Mouse (Mus musculus): ENCODE measurements around the gene Tmem80. TPM values are rescaled to one million over a fixed set of nuclear protein-coding genes. Genes with fewer than 3 reads are reported as not detected.

Tmem80 gene
- polyA plus RNA-seq, 1 experiment from 2014 or later, result 32.6 TPM

DNA sequence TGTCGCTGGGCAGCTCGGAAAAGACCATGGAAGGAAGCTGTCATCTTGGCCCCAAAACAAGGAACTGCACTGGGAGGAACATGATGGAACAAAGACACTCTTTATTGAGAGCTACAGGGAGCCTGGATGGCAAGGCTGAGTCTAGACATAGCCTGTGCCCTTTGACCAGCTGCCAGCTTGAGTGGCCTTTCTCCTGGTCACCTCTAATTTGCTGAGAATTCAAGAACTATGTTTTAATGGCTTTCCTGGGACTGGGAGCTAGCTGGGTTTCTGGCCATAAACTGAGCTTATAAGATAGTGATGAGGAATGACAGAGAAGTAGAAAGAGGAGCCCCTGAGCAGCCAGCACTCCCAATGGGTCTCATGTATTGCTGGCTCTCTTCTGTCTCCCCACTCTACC, 15.7 kb downstream of the Tmem80 start:
- Histone ChIP-seq H3K9ac (no peak overlapping the region), H3K4me3 (replicated peaks; ENCODE audit: low read length) (no peak overlapping the region), H3K4me1 (replicated peaks; ENCODE audit: control insufficient read depth, insufficient read depth, low read length) (peaks cover 3% of the 10 kb centered on the region; the same call in 1 of the 2 replicates), H3K9me3 (ENCODE audit: control insufficient read depth, low read length) (no peaks in the 10 kb centered on the region), H3K27ac (no peak overlapping the region), H3K36me3 (replicated peaks; ENCODE audit: control insufficient read depth, insufficient read depth) (no peaks in the 10 kb centered on the region), H3K4me2 (replicated peaks) (no peak overlapping the region), H3K27me3 (ENCODE audit: control insufficient read depth, insufficient read depth, low read length) (0 out of 2 replicates have a peak, but pooled peaks cover 3% of the 10 kb centered on the region)
- no peak for ATAC-seq (ENCODE audit: low FRiP score)
- 67% methylated on average over 2 of the region's 2 CpGs for WGBS
- DNase-seq (ENCODE audit: low spot score), result no peak

DNA sequence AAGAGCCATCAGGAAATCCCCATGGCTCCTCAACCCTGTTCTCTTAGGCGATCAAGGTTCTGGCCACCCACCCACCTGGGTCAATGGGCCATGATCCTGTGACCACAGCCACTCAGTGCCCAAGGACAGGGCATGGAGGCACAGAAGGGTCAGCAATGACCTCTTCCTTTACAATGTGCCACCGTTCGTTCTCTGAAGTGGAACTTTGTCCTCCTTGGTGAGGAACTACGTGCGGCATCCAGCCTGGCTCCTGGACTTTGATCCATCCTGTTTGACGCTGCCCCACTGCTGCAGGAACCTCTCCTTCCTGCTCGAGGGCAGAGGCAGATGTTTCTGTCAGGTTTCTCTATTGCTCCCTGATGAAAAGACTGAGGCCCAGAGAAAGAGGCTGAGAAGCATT, 16.2 kb downstream of the Tmem80 start:
- no peak overlapping the region for H3K4me2 ChIP-seq (replicated peaks)

DNA sequence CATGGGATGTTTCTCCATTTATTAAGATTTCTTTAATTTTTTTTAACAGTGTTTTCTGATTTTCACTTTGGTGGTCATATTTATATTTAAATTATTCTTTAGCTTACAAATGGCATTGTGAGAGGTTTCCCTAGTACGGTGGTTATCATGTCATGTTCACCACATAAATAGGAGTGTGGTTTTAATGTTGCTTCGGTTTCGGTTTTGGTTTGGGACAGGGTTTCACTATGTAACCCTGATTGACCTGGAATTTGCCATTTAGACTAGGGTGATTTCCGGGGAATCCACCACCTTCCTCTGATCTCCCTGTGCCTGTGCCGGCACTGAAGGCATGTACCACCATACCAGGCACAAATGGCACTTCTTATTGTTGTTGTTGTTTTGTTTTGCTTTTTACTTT, 17.2 kb downstream of the Tmem80 start:
- no peaks in the 10 kb centered on the region for H3K4me1 ChIP-seq (replicated peaks; ENCODE audit: control insufficient read depth, insufficient read depth, low read length)
- H3K27ac ChIP-seq, result no peak overlapping the region
- no peak overlapping the region for H3K4me3 ChIP-seq (replicated peaks; ENCODE audit: low read length)
- no peak overlapping the region for H3K4me2 ChIP-seq (replicated peaks)
- H3K9me3 ChIP-seq (ENCODE audit: control insufficient read depth, low read length), result no peaks in the 10 kb centered on the region
- H3K9ac ChIP-seq, result no peak overlapping the region
- no peak for ATAC-seq (ENCODE audit: low FRiP score)
- no peaks in the 10 kb centered on the region for H3K27me3 ChIP-seq (ENCODE audit: control insufficient read depth, insufficient read depth, low read length)
- WGBS, result 94% methylated on average over 5 of the region's 5 CpGs
- H3K36me3 ChIP-seq (replicated peaks; ENCODE audit: control insufficient read depth, insufficient read depth), result no peaks in the 10 kb centered on the region
- no peak for DNase-seq (ENCODE audit: low spot score)

More for the DNA sequence above, 16.2 kb downstream of the Tmem80 start:
- Histone ChIP-seq H3K4me3 (replicated peaks; ENCODE audit: low read length) (no peak overlapping the region), H3K27ac (no peak overlapping the region), H3K4me1 (replicated peaks; ENCODE audit: control insufficient read depth, insufficient read depth, low read length) (no peaks in the 10 kb centered on the region; the same call in 1 of the 2 replicates), H3K9me3 (ENCODE audit: control insufficient read depth, low read length) (no peaks in the 10 kb centered on the region), H3K36me3 (replicated peaks; ENCODE audit: control insufficient read depth, insufficient read depth) (no peaks in the 10 kb centered on the region), H3K27me3 (ENCODE audit: control insufficient read depth, insufficient read depth, low read length) (no peaks in the 10 kb centered on the region), H3K9ac (no peak overlapping the region)
- DNase-seq (ENCODE audit: low spot score) (no peak), ATAC-seq (ENCODE audit: low FRiP score) (no peak)
- 76% methylated on average over 7 of the region's 7 CpGs for WGBS

DNA sequence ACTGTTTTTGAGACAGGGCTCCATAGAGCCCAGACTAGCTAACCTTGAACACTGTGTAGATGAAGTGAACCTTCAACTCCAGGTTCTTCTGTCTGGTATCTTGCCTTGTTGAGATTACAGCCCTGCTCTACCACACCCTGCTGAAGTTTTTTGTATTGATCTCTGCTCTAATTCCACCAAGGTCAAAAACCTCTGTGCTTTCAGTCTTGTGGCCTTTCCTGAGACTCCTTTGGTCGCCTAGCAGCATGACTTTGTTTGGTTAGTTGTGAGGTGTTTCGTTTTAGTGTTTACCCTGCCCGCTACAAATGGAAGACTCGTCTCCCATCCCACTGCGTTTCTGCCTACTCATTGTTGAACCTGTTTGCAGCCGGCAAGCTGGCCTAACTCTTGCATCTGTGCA, 23.5 kb downstream of the Tmem80 start:
- ATAC-seq (ENCODE audit: low FRiP score) (no peak), DNase-seq (ENCODE audit: low spot score) (no peak)
- WGBS, result 82% methylated on average over 6 of the region's 6 CpGs
- Histone ChIP-seq H3K27me3 (ENCODE audit: control insufficient read depth, insufficient read depth, low read length) (no peaks in the 10 kb centered on the region), H3K9me3 (ENCODE audit: control insufficient read depth, low read length) (no peaks in the 10 kb centered on the region), H3K4me1 (replicated peaks; ENCODE audit: control insufficient read depth, insufficient read depth, low read length) (peaks cover 8% of the 10 kb centered on the region; the same call in 1 of the 2 replicates), H3K4me3 (replicated peaks; ENCODE audit: low read length) (no peak overlapping the region), H3K4me2 (replicated peaks) (no peak overlapping the region), H3K36me3 (replicated peaks; ENCODE audit: control insufficient read depth, insufficient read depth) (no peaks in the 10 kb centered on the region), H3K27ac (no peak overlapping the region), H3K9ac (no peak overlapping the region)

DNA sequence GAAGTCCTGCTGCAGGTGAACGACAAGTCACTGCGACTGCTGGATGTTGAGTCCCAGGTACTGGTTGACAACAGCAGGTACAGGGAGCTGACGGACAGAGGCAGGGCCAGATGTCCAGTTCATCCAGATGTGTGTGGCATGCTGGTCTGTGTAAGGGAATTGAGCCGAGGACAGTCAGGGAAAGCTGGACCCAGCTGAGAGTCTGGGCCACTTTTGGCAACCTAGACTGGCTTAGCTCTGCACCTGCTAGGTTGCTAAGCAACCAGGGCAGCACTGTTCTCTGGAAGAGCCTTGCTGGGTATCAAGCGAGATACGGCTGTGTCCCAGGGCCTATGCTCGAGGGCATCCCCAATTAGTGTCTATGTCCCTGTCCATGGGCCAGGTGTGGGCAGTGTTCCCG, 27.5 kb downstream of the Tmem80 start:
- no peaks in the 10 kb centered on the region for H3K9me3 ChIP-seq (ENCODE audit: control insufficient read depth, low read length)
- no peak overlapping the region for H3K4me3 ChIP-seq (replicated peaks; ENCODE audit: low read length)
- no peak for ATAC-seq (ENCODE audit: low FRiP score)
- H3K36me3 ChIP-seq (replicated peaks; ENCODE audit: control insufficient read depth, insufficient read depth), result no peaks in the 10 kb centered on the region
- WGBS, result 74% methylated on average over 8 of the region's 8 CpGs
- H3K9ac ChIP-seq, result no peak overlapping the region
- no peaks in the 10 kb centered on the region for H3K27me3 ChIP-seq (ENCODE audit: control insufficient read depth, insufficient read depth, low read length)
- no peak overlapping the region for H3K27ac ChIP-seq
- DNase-seq (ENCODE audit: low spot score), result no peak
- H3K4me2 ChIP-seq (replicated peaks), result no peak overlapping the region
- H3K4me1 ChIP-seq (replicated peaks; ENCODE audit: control insufficient read depth, insufficient read depth, low read length), result peaks cover 8% of the 10 kb centered on the region; the same call in 1 of the 2 replicates

DNA sequence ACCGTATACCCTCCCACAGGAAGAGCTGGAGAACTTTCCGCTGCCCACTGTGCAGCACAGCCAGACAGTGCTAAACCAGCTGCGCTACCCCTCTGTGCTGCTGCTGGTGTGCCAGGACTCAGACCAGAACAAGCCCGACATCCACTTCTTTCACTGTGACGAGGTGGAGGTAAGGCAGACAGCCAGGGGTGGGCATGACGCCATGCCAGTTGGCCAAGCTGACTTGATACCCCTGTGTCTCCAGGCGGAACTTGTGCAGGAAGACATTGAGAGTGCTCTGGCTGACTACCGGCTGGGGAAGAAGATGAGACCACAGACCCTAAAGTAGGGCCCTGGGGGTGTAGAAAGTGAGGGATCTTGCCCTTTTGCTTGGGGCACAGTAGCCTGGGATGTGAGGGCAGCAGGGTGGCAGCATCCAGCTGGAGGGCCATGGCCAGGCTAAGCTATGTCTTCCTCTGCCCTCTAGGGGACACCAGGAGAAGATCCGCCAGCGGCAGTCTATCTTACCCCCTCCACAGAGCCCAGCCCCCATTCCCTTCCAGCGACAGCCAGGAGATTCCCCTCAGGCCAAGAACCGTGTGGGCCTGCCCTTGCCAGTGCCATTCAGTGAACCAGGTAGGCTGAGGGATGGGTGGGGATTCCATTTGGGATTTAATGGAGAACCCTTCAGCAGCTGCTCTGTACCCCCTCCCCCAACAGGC, 28.2 kb downstream of the Tmem80 start:
- H3K27me3 ChIP-seq (ENCODE audit: control insufficient read depth, insufficient read depth, low read length), result no peaks in the 10 kb centered on the region
- 54% methylated on average over 12 of the region's 12 CpGs for WGBS
- H3K9ac ChIP-seq, result no peak overlapping the region
- H3K9me3 ChIP-seq (ENCODE audit: control insufficient read depth, low read length), result no peaks in the 10 kb centered on the region
- peaks cover 8% of the 10 kb centered on the region; the same call in 1 of the 2 replicates for H3K4me1 ChIP-seq (replicated peaks; ENCODE audit: control insufficient read depth, insufficient read depth, low read length)
- no peak overlapping the region for H3K4me2 ChIP-seq (replicated peaks)
- no peak for DNase-seq (ENCODE audit: low spot score)
- peak overlapping the region; percentile 20; the same call in 1 of the 2 replicates for H3K27ac ChIP-seq
- ATAC-seq (ENCODE audit: low FRiP score), result no peak
- H3K4me3 ChIP-seq (replicated peaks; ENCODE audit: low read length), result no peak overlapping the region
- H3K36me3 ChIP-seq (replicated peaks; ENCODE audit: control insufficient read depth, insufficient read depth), result no peaks in the 10 kb centered on the region

DNA sequence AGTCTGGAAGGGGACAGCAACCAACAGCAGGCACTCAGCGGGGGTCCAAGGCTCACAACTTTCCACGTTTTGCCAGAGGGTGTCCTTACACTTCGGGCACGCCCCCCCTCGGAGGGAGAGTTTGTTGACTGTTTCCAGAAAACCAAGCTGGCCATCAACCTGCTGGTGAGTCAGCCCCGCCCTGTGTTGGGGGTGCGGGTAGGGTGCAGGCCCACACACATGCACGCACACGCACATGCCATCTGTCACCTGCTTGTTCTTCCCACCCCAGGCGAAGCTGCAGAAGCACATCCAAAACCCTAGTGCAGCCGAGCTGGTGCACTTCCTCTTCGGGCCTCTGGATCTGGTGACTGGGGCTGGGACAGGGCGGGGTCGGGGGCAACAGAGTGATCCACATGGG, 29.4 kb downstream of the Tmem80 start:
- Histone ChIP-seq H3K36me3 (replicated peaks; ENCODE audit: control insufficient read depth, insufficient read depth) (no peaks in the 10 kb centered on the region), H3K9ac (no peak overlapping the region), H3K4me3 (replicated peaks; ENCODE audit: low read length) (no peak overlapping the region), H3K27me3 (ENCODE audit: control insufficient read depth, insufficient read depth, low read length) (peaks cover 11% of the 10 kb centered on the region; the same call in 1 of the 2 replicates), H3K9me3 (ENCODE audit: control insufficient read depth, low read length) (no peaks in the 10 kb centered on the region), H3K4me2 (replicated peaks) (no peak overlapping the region), H3K27ac (no peak overlapping the region), H3K4me1 (replicated peaks; ENCODE audit: control insufficient read depth, insufficient read depth, low read length) (peaks cover 8% of the 10 kb centered on the region; the same call in 1 of the 2 replicates)
- no peak for DNase-seq (ENCODE audit: low spot score)
- WGBS, result 74% methylated on average over 14 of the region's 14 CpGs
- ATAC-seq (ENCODE audit: low FRiP score), result no peak

DNA sequence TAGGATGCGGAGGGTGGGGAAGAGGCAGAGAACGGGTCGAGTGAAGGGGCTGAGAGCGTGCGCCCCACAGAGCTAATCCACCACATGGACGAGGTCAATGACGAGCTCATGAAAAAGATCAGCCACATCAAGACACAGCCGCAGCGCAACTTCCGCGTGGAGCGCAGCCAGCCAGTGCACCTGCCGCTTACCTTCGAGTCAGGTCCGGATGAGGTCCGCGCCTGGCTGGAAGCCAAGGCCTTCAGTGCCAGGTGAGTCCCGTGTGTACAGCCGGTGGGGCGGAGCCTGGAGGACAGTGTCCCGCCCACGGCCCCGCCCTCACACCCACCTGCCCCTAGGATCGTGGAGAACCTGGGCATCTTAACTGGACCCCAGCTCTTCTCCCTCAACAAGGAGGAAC, 34.0 kb downstream of the Tmem80 start:
- DNase-seq (ENCODE audit: low spot score) (no peak), ATAC-seq (ENCODE audit: low FRiP score) (no peak)
- peaks cover 12% of the 10 kb centered on the region; the same call in 1 of the 2 replicates for H3K27me3 ChIP-seq (ENCODE audit: control insufficient read depth, insufficient read depth, low read length)
- no peaks in the 10 kb centered on the region for H3K36me3 ChIP-seq (replicated peaks; ENCODE audit: control insufficient read depth, insufficient read depth)
- no peaks in the 10 kb centered on the region for H3K4me1 ChIP-seq (replicated peaks; ENCODE audit: control insufficient read depth, insufficient read depth, low read length)
- H3K4me2 ChIP-seq (replicated peaks), result peak overlapping the region; percentile 29
- no peak overlapping the region for H3K4me3 ChIP-seq (replicated peaks; ENCODE audit: low read length)
- WGBS, result 18% methylated on average over 24 of the region's 24 CpGs
- no peaks in the 10 kb centered on the region for H3K9me3 ChIP-seq (ENCODE audit: control insufficient read depth, low read length)
- H3K27ac ChIP-seq, result no peak overlapping the region
- no peak overlapping the region for H3K9ac ChIP-seq

DNA sequence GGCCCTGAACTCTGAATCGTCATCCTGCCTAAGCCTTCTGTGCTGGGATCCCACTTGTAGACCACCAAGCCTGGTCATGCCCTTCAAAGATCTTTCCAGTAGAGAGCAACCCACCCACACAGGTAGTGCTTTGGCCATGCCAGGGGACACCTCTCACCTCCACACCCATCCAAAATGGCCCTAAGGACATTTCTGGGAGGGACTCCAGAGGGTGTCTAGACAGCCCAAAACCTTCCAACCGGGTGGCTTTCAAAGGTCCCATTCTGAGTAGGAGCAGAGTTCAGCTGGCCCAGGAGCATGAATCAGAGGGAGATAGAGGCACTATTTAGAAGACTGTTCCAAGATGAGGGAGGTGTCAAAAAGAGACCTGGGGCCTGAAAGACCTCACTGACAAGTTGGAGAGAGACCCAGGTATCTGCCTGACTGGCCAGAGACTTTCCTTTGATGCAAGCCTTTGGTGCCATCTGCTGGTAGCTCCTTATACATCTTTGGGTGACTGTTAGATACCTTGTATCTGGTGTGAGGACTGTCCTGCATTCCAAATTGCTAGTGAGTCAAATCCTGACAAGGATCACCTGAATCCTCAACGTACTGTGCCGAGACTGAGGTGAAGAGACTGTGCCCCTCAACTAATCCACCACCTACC, 35.7 kb downstream of the Tmem80 start:
- Histone ChIP-seq H3K27ac (no peak overlapping the region), H3K9ac (no peak overlapping the region), H3K4me1 (replicated peaks; ENCODE audit: control insufficient read depth, insufficient read depth, low read length) (no peaks in the 10 kb centered on the region), H3K9me3 (ENCODE audit: control insufficient read depth, low read length) (no peaks in the 10 kb centered on the region), H3K4me3 (replicated peaks; ENCODE audit: low read length) (no peak overlapping the region), H3K27me3 (ENCODE audit: control insufficient read depth, insufficient read depth, low read length) (peaks cover 12% of the 10 kb centered on the region; the same call in 1 of the 2 replicates), H3K36me3 (replicated peaks; ENCODE audit: control insufficient read depth, insufficient read depth) (no peaks in the 10 kb centered on the region), H3K4me2 (replicated peaks) (no peak overlapping the region)
- WGBS, result 66% methylated on average over 4 of the region's 4 CpGs
- DNase-seq (ENCODE audit: low spot score) (peak; percentile 85), ATAC-seq (ENCODE audit: low FRiP score) (peak; percentile 55; the same call in 1 of the 2 replicates)
